Mouse (Mus musculus) thymus, postnatal 0 days (tissue): ENCODE results near the gene Cnn2. TPM values are rescaled to one million over a fixed set of nuclear protein-coding genes. Genes with fewer than 3 reads are reported as not detected.
"Not testable (repeated sequence)": the region's sequence is repeated elsewhere in the genome, so short reads cannot be mapped to it uniquely, and the experiment has no call there.

ENCODE experiments used
- DNase-seq: peaks from one replicate; pipeline ENCODE4 v3.0.0-alpha.2; 2015; ENCODE audit warnings: low spot score
- polyA plus RNA-seq: library from polyadenylated mRNA; unstranded; fragments of >200 nt; fragmentation: Nextera tagmentation; extraction: Ambion mirVana; gene quantifications from 2 replicates; pipeline ENCODE4 v1.2.1, GENCODE M21; 2015

The Cnn2 gene
- polyA plus RNA-seq, 1 experiment from 2014 or later, result 137 TPM

DNA sequence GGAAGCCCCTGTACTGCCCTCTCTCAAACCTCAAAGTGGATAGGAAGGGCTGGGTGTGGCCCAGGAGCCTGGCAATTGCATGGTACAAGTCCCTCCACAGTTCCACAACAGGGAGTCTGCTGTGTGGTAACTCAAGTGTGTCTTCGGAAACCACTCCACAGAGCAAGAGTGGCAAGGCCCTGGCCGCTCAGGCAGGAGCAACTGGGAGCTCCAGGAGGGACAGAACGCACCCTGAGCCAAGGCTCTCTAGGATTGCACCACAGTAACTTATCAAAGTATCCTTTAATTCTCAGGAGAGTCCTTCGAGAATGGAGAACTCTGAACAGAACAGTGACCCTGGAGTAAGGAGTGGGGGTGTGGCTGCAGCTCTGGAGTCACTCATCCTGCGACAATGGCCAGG, 47.3 kb downstream of the Cnn2 start:
- DNase-seq, result no peak

DNA sequence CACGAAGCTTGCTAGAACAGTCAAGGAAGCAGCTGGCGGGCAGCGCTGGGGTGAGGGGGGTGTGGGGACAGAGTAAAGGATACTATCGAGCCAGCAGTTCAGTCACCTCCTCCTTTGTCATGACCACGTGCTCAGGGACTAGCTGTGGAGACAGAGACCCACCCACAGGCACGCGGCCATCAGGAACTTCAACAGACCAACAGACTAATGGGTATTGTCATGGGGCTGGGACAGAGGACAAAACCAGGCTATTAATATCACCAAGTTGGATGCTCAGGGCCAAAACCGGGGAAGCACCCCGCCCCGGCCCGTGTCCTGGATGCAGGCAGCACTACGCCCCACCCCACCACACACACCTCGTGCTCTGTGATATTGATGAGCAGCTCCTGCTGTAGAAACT, 48.4 kb downstream of the Cnn2 start:
- no peak for DNase-seq

DNA sequence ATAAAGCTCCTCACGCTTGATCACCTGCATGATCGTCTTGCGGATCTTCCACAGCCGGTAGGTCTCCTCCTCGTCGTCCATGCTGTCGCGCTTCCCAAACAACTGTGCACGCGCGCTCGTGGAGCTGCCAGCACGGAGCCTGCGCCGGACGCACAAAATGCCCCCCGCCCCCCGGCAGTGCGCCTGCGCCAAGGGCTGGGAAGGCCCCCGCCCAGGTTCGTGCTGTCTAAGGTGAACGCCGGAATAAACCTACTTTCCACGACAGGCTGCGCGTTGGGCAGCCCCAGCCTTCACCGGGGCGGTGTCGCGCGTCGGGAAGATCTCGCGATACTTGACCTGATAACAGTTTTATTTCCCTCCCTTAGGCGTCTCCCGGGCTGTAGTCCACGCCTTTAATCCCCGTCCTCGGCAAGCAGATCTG, 51.2 kb downstream of the Cnn2 start, which contains the start of gene Polr2e:
TSS of gene Polr2e (minus strand) at position 237 of the 421 bp plus-strand sequence.
- DNase-seq, result peak; percentile 98

DNA sequence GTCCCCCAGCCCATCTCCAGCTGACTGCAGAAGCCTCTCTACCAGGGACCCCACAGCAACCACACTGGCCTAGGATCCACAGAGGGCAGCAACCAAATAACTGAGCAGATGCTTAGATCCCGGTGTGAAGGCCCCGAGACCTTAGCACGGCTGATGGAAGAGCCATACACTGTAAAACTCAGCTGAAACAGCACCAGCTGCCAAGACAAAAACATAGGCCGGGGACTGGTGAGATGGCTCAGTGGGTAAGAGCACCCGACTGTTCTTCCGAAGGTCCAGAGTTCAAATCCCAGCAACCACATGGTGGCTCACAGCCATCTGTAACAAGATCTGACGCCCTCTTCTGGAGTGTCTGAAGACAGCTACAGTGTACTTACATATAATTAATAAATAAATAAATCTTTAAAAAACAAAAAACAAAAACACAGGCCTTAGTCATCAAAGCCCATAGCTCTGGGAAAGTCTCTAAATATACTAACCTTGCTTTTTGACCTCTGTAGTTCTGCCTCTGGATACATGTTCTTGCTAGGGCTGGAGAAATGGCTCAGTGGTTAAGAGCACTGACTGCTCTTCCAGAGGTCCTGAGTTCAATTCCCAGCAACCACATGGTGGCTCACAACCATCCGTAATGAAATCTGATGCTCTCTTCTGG, 53.2 kb downstream of the Cnn2 start:
- not testable (repeated sequence) for DNase-seq

DNA sequence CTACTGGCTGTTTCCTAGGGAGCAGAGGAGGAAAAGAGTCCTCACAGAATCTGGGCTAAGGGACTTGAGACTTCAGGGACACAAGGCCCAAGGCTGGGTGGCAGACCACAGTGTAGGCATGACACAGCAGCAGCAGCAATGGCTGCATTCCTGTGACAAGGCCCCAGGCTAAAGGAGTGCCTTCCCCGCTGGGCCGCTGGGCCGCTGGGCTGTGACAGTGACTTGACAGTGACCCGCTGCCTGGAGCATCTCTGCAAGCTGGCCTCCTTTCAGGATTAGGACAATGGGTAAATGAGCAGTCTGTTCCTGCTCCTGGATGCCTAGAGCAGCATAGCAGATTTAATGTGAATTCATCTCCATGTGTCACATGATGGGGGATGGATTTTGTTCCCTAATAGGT, 55.7 kb downstream of the Cnn2 start:
- no peak for DNase-seq

DNA sequence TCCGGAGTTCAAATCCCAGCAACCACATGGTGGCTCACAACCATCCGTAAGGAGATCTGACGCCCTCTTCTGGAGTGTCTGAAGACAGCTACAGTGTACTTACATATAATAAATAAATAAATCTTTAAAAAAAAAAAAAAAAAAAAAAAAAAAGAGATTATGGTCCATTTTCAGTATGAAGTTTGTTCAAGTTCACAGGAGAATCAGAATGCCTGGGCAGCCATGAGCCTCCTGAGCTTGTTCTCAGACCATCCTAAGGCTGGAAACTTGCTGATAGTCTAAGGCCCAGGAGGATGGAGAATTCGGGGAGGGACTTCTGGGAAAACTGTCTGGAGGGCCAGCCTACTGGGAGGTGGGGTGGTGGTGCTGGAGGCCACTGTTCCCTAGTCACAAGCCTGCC, 57.0 kb downstream of the Cnn2 start:
- not testable (repeated sequence) for DNase-seq

Other genes starting within 250 kb of the Cnn2 start
- gene Polrmt, start 242.0 kb upstream of the Cnn2 start, polyA plus RNA-seq, result 35.2 and 39.5 TPM in 2 replicates
- 0.23 TPM in 1 of 2 replicates, not detected in the other for gene Fgf22, start 233.5 kb upstream of the Cnn2 start, polyA plus RNA-seq
- 74.1 and 80.0 TPM in 2 replicates for gene Rnf126, start 221.6 kb upstream of the Cnn2 start, polyA plus RNA-seq
- gene Fstl3, start 211.3 kb upstream of the Cnn2 start, polyA plus RNA-seq, result 5.4 and 6.0 TPM in 2 replicates
- 31.6 and 32.5 TPM in 2 replicates for gene Prss57, start 197.6 kb upstream of the Cnn2 start, polyA plus RNA-seq
- gene Palm, start 195.0 kb upstream of the Cnn2 start, polyA plus RNA-seq, result 50.5 and 51.3 TPM in 2 replicates
- gene Misp, start 167.6 kb upstream of the Cnn2 start, polyA plus RNA-seq, result 7.5 and 10.5 TPM in 2 replicates
- gene Ptbp1, start 134.2 kb upstream of the Cnn2 start, polyA plus RNA-seq, result 217 and 246 TPM in 2 replicates
- 1.7 TPM in 2 replicates for gene Prtn3, start 114.1 kb upstream of the Cnn2 start, polyA plus RNA-seq
- 3.3 and 3.4 TPM in 2 replicates for gene Plppr3, start 114.0 kb upstream of the Cnn2 start, polyA plus RNA-seq
- 0.30 and 0.74 TPM in 2 replicates for gene Elane, start 102.3 kb upstream of the Cnn2 start, polyA plus RNA-seq
- gene Cfd, start 97.7 kb upstream of the Cnn2 start, polyA plus RNA-seq, result 4.2 TPM in 1 of 2 replicates, not detected in the other
- 32.6 and 39.1 TPM in 2 replicates for gene Med16, start 79.7 kb upstream of the Cnn2 start, polyA plus RNA-seq
- 5.3 and 15.5 TPM in 2 replicates for gene Gm26602, start 77.7 kb upstream of the Cnn2 start, polyA plus RNA-seq
- gene Kiss1r, start 71.6 kb upstream of the Cnn2 start, polyA plus RNA-seq, result 0.48 and 1.2 TPM in 2 replicates
- gene R3hdm4, start 67.4 kb upstream of the Cnn2 start, polyA plus RNA-seq, result 129 and 131 TPM in 2 replicates
- gene Arid3a, start 61.5 kb upstream of the Cnn2 start, polyA plus RNA-seq, result 3.7 TPM in 2 replicates
- gene Wdr18, start 28.4 kb upstream of the Cnn2 start, polyA plus RNA-seq, result 77.5 and 85.8 TPM in 2 replicates
- 0.09 and 0.20 TPM in 2 replicates for gene Grin3b, start 17.9 kb upstream of the Cnn2 start, polyA plus RNA-seq
- gene Tmem259, start 4.3 kb upstream of the Cnn2 start, polyA plus RNA-seq, result 19.4 and 25.8 TPM in 2 replicates
- 5.2 and 5.8 TPM in 2 replicates for gene Abca7, start 7.9 kb downstream of the Cnn2 start, polyA plus RNA-seq
- 179 and 206 TPM in 2 replicates for gene Arhgap45, start 28.1 kb downstream of the Cnn2 start, polyA plus RNA-seq
- 153 and 158 TPM in 2 replicates for gene Polr2e, start 51.2 kb downstream of the Cnn2 start, polyA plus RNA-seq
- 640 and 681 TPM in 2 replicates for gene Gpx4, start 58.6 kb downstream of the Cnn2 start, polyA plus RNA-seq
- 18.3 and 19.7 TPM in 2 replicates for gene Sbno2, start 117.0 kb downstream of the Cnn2 start, polyA plus RNA-seq
- 18.2 and 23.2 TPM in 2 replicates for gene Stk11, start 127.2 kb downstream of the Cnn2 start, polyA plus RNA-seq
- 588 TPM in 2 replicates for gene Atp5d, start 150.0 kb downstream of the Cnn2 start, polyA plus RNA-seq
- gene Cbarp, start 152.3 kb downstream of the Cnn2 start, polyA plus RNA-seq, result 3.5 and 4.3 TPM in 2 replicates
- gene Midn, start 159.7 kb downstream of the Cnn2 start, polyA plus RNA-seq, result 13.1 and 18.8 TPM in 2 replicates
- 226 and 376 TPM in 2 replicates for gene Cirbp, start 177.4 kb downstream of the Cnn2 start, polyA plus RNA-seq
- 15.3 and 15.4 TPM in 2 replicates for gene 1600002K03Rik, start 184.4 kb downstream of the Cnn2 start, polyA plus RNA-seq
- 1.2 and 1.6 TPM in 2 replicates for gene Efna2, start 190.9 kb downstream of the Cnn2 start, polyA plus RNA-seq
- 70.8 and 72.4 TPM in 2 replicates for gene Mum1, start 237.8 kb downstream of the Cnn2 start, polyA plus RNA-seq